Mouse (Mus musculus): ENCODE data around the gene Fscn2.

DNA sequence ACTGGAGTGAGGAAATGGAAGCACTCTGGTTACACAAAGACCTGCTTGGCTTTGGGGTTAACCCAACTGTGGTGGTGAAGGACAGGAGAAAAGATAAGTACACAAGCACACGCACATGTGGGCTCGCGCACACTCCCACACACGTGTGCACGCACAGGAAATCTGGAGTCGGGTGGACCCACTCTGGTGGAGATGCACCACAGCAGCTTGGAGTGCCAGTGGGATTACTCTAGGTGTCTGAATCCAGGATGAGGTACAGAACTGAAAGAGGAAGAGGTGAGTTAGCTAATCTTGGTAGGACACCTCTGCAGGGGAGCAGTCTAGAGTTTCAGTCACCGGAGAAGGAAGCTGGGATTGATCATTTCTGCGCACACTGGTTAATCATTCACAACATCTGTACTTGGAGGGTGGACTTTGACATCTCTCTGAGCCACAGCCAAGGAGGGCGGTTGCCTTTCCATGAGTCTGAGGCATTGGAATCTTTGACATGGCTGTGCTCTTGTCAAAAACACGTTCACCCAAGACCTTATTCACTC lies 21.3 kb upstream of the Fscn2 start:
- no peak for TF ChIP-seq CTCF (conservative IDR thresholded peaks at IDR 0.05; ENCODE audit: insufficient read depth, insufficient read length, low read depth, low read length)
- no peak for TF ChIP-seq POLR2A (IDR thresholded peaks at IDR 0.05; ENCODE audit: low read depth, low read length)
